Mouse (Mus musculus) kidney, adult 2 months (tissue): ENCODE data around the gene Tmprss13. TPM values are rescaled to one million over a fixed set of nuclear protein-coding genes. Genes with fewer than 3 reads are reported as not detected.

Source experiments
- DNase-seq: peaks from one replicate; pipeline ENCODE4 v3.0.0; 2021
- H3K27ac ChIP-seq: fragments of 200-500 bp; 2 replicates; pipeline ENCODE4 v1.5.1; 2012; ENCODE audit warnings: low read depth, low read length, control low read depth, inconsistent platforms; ENCODE audit not compliant: insufficient read depth
- H3K27me3 ChIP-seq: fragments of 200-500 bp; replicated peaks from 2 replicates; pipeline ENCODE4 v1.6.1; 2012; ENCODE audit warnings: mild to moderate bottlenecking, moderate library complexity, low read length, inconsistent platforms; ENCODE audit not compliant: control insufficient read depth, insufficient read depth
- H3K36me3 ChIP-seq: fragments of 200-500 bp; 2 replicates; pipeline ENCODE4 v1.6.1; 2012; ENCODE audit warnings: mild to moderate bottlenecking, moderate library complexity, low read length, inconsistent platforms; ENCODE audit not compliant: control insufficient read depth, insufficient read depth
- H3K4me1 ChIP-seq: fragments of 200-500 bp; 2 replicates; pipeline ENCODE4 v1.6.1; 2011; ENCODE audit warnings: low read length; ENCODE audit not compliant: control insufficient read depth, insufficient read depth
- H3K4me3 ChIP-seq: fragments of 200-500 bp; 2 replicates; pipeline ENCODE4 v1.5.1; 2011; ENCODE audit warnings: mild to moderate bottlenecking, low read depth, low read length, control low read depth; ENCODE audit not compliant: insufficient read depth
- CTCF ChIP-seq: fragments of 200-500 bp; conservative IDR thresholded peaks from 2 replicates; pipeline ENCODE4 v1.5.1; 2011; ENCODE audit warnings: low read depth, mild to moderate bottlenecking, control low read depth, low read length, moderate library complexity, mixed read lengths; ENCODE audit not compliant: insufficient read depth, insufficient read length
- POLR2A ChIP-seq: fragments of 200-500 bp; IDR thresholded peaks from one replicate; pipeline ENCODE4 v1.6.1; 2011; ENCODE audit warnings: low read depth, low read length, control low read depth
- WGBS: fragments of 180-500 bp; shearing (Covaris S2); methylation state at CpG from one replicate; pipeline ENCODE4 v1.1.7; 2018; 5-methylcytosine and 5-hydroxymethylcytosine counted together
- polyA plus RNA-seq: library from polyadenylated mRNA; depleted of rRNA; stranded (reverse); fragments of >200 nt; gene quantifications from 2 replicates; pipeline ENCODE4 v1.2.3, GENCODE M21; 2012

Gene Tmprss13
- polyA plus RNA-seq, 1 experiment: 0.64 TPM

DNA sequence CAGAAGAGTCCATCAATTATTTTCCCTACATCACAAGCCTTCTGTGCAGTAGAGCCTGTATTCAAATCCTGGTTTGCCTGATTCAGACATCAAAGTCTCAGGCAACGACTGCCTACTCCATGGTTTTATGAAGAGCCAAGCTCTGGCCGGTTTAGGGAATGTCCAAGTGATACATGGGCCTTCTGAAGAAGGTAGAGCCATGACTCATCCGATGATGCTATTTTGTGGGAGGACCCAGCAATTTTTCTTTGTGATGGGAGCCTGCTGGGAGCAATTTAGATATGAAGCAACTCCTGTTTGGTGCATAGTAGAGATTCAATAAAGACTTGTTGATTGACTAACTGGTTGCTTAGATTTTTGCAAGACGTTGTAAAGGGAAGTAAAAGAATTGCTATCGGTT, 10.4 kb upstream of the Tmprss13 start:
- Histone ChIP-seq H3K27me3 (no peaks in the 10 kb centered on the region), H3K36me3 (no peaks in the 10 kb centered on the region), H3K4me1 (no peaks in the 10 kb centered on the region), H3K4me3 (no peak overlapping the region), H3K27ac (no peak overlapping the region)
- WGBS: 86% methylated on average over 5 of the region's 5 CpGs
- TF ChIP-seq POLR2A: no peak
- no peak for TF ChIP-seq CTCF
- no peak for DNase-seq

DNA sequence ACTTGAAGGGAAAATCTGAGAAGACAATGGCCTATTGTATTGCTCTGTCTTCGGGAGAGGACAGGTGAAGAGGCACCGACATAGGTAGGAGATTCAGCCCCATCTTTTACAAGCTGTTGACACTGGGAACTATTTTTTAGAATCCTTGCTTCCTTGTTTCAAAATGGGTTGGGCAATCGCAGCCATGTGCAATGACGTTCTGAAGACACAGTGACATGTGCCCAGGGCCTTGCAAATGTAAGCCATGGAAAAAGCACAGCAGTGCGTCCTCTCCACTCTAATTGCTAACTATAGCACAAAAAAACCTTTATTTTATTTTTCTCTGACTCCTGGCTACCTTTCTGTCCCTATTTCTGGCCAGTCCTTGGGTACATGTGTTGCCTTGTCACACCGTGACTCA, 7.0 kb upstream of the Tmprss13 start:
- H3K4me3 ChIP-seq: no peak overlapping the region
- H3K27ac ChIP-seq: no peak overlapping the region
- H3K4me1 ChIP-seq: no peaks in the 10 kb centered on the region
- no peaks in the 10 kb centered on the region for H3K27me3 ChIP-seq
- H3K36me3 ChIP-seq: no peaks in the 10 kb centered on the region
- no peak for DNase-seq
- 88% methylated on average over 6 of the region's 6 CpGs for WGBS
- TF ChIP-seq POLR2A: no peak
- TF ChIP-seq CTCF: no peak

DNA sequence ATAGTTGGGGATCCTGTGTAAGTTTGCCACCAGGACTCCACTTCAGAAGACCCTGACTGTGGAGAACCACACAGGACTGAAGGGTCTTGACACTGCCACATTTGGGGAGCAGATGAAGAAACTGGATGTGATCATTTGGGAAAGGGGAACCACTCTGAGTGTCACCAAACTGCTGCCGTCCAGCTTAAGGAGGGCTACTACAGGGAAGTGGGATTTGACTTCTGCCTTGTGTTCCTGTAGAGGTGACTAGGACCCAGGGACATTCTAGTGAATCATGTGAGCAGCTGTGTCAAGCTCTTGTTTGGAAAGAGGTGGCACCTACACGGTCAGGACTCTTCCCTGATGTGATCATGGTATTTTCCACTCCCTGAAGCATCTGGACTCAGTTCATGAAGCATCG, 5.0 kb upstream of the Tmprss13 start:
- no peaks in the 10 kb centered on the region for H3K4me1 ChIP-seq
- H3K27me3 ChIP-seq: no peaks in the 10 kb centered on the region
- 75% methylated on average over 3 of the region's 3 CpGs for WGBS
- TF ChIP-seq POLR2A (no peak), CTCF (no peak)
- no peak for DNase-seq
- H3K4me3 ChIP-seq: no peak overlapping the region
- H3K27ac ChIP-seq: no peak overlapping the region
- no peaks in the 10 kb centered on the region for H3K36me3 ChIP-seq

DNA sequence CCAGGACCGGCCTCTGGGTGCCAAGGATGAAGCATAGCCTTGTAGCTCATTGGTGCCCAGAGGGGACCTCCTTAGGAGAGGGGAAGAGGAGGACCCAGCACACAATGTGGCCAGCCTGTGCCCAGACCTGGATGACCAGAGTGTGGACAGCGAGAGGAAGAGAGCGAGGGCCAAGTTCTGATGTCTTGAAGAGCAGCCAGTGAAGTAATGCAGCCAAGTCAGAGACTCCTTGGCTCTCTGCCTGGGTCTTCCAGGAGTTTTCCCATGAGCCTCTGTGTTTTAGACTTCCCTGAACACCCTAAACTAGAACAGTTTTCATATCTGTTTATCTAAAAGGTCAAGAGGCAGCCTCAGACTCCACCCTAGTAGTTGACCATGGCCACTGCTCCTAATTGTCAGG, 1.3 kb upstream of the Tmprss13 start:
- WGBS: 50% methylated on average over 3 of the region's 3 CpGs
- Histone ChIP-seq H3K4me3 (no peak overlapping the region), H3K27me3 (no peaks in the 10 kb centered on the region), H3K27ac (no peak overlapping the region), H3K36me3 (no peaks in the 10 kb centered on the region), H3K4me1 (no peaks in the 10 kb centered on the region)
- TF ChIP-seq POLR2A (no peak), CTCF (no peak)
- DNase-seq: peak; percentile 74

DNA sequence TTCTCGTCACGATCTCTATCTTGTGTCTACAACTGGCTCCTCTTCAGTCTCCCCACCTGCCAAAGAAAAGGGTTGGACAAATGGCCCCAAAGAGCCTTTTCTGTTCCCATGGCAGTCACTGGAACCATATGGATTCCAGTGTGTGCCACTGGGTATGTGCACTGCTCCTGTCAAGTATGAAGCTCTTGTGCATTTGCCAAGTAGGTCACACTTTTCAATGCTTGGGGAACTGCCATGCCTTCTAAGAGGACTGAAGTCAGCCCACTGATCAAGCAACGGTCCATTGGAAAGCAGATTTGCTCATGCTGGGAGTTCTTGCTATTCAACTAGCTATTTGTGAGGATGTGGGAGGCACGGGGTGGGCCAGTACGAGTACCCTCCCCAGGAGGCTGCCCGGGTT, 2.6 kb downstream of the Tmprss13 start:
- 79% methylated on average over 6 of the region's 6 CpGs for WGBS
- H3K4me3 ChIP-seq: no peak overlapping the region
- TF ChIP-seq CTCF (no peak), POLR2A (no peak)
- H3K27me3 ChIP-seq: no peaks in the 10 kb centered on the region
- no peak for DNase-seq
- no peaks in the 10 kb centered on the region for H3K36me3 ChIP-seq
- no peaks in the 10 kb centered on the region for H3K4me1 ChIP-seq
- H3K27ac ChIP-seq: no peak overlapping the region

DNA sequence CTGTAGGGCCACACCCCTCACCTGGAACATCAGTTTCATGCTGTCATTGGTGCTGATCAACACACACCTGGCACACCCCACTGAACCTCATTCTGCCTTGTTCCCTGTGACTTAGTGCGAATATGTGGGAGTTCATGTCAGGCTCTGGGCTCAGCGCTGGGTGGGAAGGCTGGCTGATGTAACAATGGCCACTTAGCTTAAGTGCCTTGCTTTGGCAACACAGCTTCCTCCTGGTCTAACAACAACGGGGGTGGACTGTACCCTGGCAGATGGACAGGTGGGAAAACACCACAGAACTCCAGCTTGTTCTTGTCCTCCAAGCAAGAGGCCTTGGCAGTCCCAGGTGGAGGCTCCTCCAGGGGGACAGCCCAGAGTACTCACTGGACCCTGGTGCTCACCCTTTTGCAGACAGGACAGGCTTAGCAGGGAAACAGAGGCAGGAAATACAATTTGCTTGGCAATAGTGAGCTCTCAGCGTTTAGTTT, 3.1 kb downstream of the Tmprss13 start:
- H3K4me3 ChIP-seq: no peak overlapping the region
- no peak for TF ChIP-seq CTCF
- TF ChIP-seq POLR2A: no peak
- WGBS: 73% methylated on average over 4 of the region's 4 CpGs
- DNase-seq: no peak
- H3K36me3 ChIP-seq: no peaks in the 10 kb centered on the region
- no peaks in the 10 kb centered on the region for H3K27me3 ChIP-seq
- H3K4me1 ChIP-seq: no peaks in the 10 kb centered on the region
- H3K27ac ChIP-seq: no peak overlapping the region

DNA sequence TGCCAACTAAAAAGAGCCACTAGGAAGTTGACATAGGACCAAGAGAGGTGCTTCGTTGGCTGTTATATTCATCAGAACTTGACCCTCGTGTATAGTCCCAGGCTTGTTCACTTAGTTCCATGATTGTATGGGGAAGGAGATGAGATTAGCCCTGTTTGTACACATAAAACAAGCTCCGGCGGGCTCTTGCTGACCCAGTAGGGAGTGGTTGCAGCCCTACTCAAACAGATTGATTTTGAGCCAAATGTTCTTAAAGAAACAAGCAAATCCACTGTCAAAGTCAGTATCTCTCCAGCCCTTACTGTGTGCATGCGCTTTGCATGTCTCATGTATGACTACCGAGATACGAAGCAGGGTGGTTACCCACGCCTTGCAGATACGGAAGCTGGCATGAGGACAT, 7.5 kb downstream of the Tmprss13 start:
- no peaks in the 10 kb centered on the region for H3K27me3 ChIP-seq
- no peak for DNase-seq
- no peak overlapping the region for H3K4me3 ChIP-seq
- no peaks in the 10 kb centered on the region for H3K4me1 ChIP-seq
- TF ChIP-seq CTCF (no peak), POLR2A (no peak)
- no peaks in the 10 kb centered on the region for H3K36me3 ChIP-seq
- no peak overlapping the region for H3K27ac ChIP-seq
- WGBS: 88% methylated on average over 9 of the region's 9 CpGs

DNA sequence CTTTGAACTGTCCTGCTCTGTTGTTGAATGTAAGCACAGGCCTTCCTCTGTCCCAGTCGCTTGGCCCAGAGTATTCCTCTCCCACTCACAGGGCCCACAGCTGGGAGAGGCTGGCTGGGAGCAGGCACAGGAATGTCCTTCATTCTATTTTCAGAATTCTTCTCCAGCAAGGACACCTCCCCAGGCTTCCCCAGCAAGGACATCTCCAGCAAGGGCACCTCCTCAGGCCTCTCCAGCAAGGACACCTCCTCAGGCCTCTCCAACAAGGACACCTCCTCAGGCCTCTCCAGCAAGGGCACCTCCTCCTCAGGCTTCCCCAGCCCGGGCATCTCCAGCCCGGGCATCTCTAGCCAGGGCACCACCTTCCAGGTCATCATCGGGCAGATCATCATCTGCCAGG, 9.4 kb downstream of the Tmprss13 start:
- 84% methylated on average over 4 of the region's 4 CpGs for WGBS
- no peak for DNase-seq
- Histone ChIP-seq H3K27ac (no peak overlapping the region), H3K4me3 (no peak overlapping the region), H3K4me1 (no peaks in the 10 kb centered on the region), H3K27me3 (no peaks in the 10 kb centered on the region), H3K36me3 (no peaks in the 10 kb centered on the region)
- TF ChIP-seq CTCF (no peak), POLR2A (no peak)
